Comparison of ENCODE assay signal across 21 mouse cellular contexts in the genomic region with DNA sequence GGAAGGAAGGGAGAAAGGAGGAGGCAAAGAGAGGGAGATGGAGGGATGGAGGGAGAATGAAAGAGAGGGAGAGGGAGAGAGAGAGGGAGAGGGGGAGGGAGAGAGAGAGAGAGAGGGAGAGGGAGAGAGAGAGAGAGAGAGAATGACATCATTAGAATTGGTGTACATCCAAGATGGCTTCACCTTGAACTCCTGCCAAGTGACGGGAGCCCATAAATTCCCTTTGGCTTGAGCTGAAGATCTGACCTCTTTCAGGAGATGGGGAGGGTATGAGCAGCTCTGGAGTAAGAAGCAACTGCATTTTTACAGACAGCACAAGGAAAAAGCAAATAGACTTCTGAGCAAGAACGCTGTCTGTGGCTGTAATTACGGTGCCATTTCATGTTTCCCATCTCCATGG. TPM values are rescaled to one million over a fixed set of nuclear protein-coding genes. Genes with fewer than 3 reads are reported as not detected.
DNase-seq lines count a peak whose midpoint lies in the region; ATAC-seq lines count a peak whose summit lies in the region.
"Had no signal": no experiment of that assay in that cellular context is flagged by ENCODE, and none has a peak within 500 bp of the region (broad histone marks: within the 10 kb centered on the region; RNA-seq: fewer than 3 reads in every experiment).

No protein-coding gene starts in this region.

- no peak for ATAC-seq in megakaryocyte, adult 5-6 weeks (ENCODE audit: poor library complexity, severe bottlenecking)
- ATAC-seq: forebrain, embryonic 13.5 days; forebrain, postnatal 0 days had no signal

- H3K36me3 ChIP-seq in embryonic facial prominence, embryonic 10.5 days (replicated peaks) = no peaks in the 10 kb centered on the region
- H3K36me3 ChIP-seq: embryonic facial prominence, embryonic 13.5 days; heart, embryonic 13.5 days; hindbrain, embryonic 15.5 days had no signal

- WGBS in embryonic facial prominence, embryonic 10.5 days = 87% methylated on average over 3 of the region's 3 CpGs

- H3K27ac ChIP-seq in embryonic facial prominence, embryonic 10.5 days (replicated peaks) = no peak overlapping the region
- H3K27ac ChIP-seq: embryonic facial prominence, embryonic 13.5 days; forebrain, embryonic 13.5 days; heart, embryonic 13.5 days; hindbrain, embryonic 15.5 days had no signal

- intact Hi-C loops in left cerebral cortex, postnatal 4 days (cut with DNase I) = no loop called here
- intact Hi-C loops in left cerebral cortex, postnatal 10 days (cut with DNase I) = loop anchor here (5.0 kb wide), 1 partner anchor 63 kb away; no protein-coding TSS in a partner anchor

- H3K9me3 ChIP-seq in embryonic facial prominence, embryonic 10.5 days = no peaks in the 10 kb centered on the region
- H3K9me3 ChIP-seq: embryonic facial prominence, embryonic 13.5 days; forebrain, embryonic 13.5 days; heart, embryonic 13.5 days; hindbrain, embryonic 15.5 days had no signal

- H3K27me3 ChIP-seq in embryonic facial prominence, embryonic 10.5 days (replicated peaks; ENCODE audit: low read depth, poor library complexity, severe bottlenecking) = peaks cover 34% of the 10 kb centered on the region

- no peak overlapping the region for H3K4me3 ChIP-seq in embryonic facial prominence, embryonic 10.5 days
- H3K4me3 ChIP-seq: embryonic facial prominence, embryonic 13.5 days; forebrain, embryonic 13.5 days; heart, embryonic 13.5 days; hindbrain, embryonic 15.5 days had no signal

- DNase-seq in cerebellum, postnatal 14 days = peak; percentile 28 to 47
- DNase-seq in cerebellum, postnatal 4 days (ENCODE audit: low spot score in 2 of 2) = no peak
- peak; percentile 12 for DNase-seq in left cerebral cortex, postnatal 4 days
- no peak for DNase-seq in left cerebral cortex, postnatal 10 days (ENCODE audit: extremely low spot score in 1 of 2, low spot score in 2 of 2)
- peak; percentile 26 to 68 for DNase-seq in adrenal gland, adult 18-20 months (ENCODE audit: low spot score in 2 of 2)
- peak; percentile 84 for DNase-seq in adrenal gland, postnatal 14 days
- no peak for DNase-seq in embryonic facial prominence, embryonic 10.5 days (ENCODE audit: low spot score)
- DNase-seq: cerebellum, adult 11-12 months; cerebellum, adult 9-10 months; forebrain, postnatal 0 days; gastrocnemius, postnatal 14 days; heart, postnatal 36 days; kidney, adult 11 months had no signal

- peaks cover 8% of the 10 kb centered on the region for H3K4me1 ChIP-seq in embryonic facial prominence, embryonic 10.5 days

RNA-seq across cellular contexts. Expression of gene Dab1, which starts 4.1 kb away (rescaled TPM):
- total RNA-seq in left cerebral cortex, postnatal 4 days (2021) = 100 to 1,000 TPM; 159 to 164 TPM
- total RNA-seq in left cerebral cortex, postnatal 10 days (2021) = 100 to 1,000 TPM; 115 to 127 TPM
- 1 to 10 TPM in 1 of 2 experiments, under 1 TPM in 1; 0.74 to 2.3 TPM for total RNA-seq in adrenal gland, adult 18-20 months (2021)
- total RNA-seq in adrenal gland, postnatal 14 days (2021) = 0.37 and 1.7 TPM in 2 replicates
- polyA plus RNA-seq in embryonic facial prominence, embryonic 10.5 days (2016; fragmentation: Nextera tagmentation; extraction: Ambion mirVana) = 13.4 and 15.6 TPM in 2 replicates
- not detected in 2 replicates for total RNA-seq in megakaryocyte, adult 5-6 weeks (2015)
- not detected in 2 replicates for total RNA-seq in megakaryocyte, adult 5-6 weeks (2017)
- total RNA-seq: gastrocnemius, adult 18-20 months; heart, postnatal 36 days; MEL had no signal
- polyA plus RNA-seq: C2C12 had no signal

Comparison
In these comparisons a context has a peak if more than half of its experiments do, and no peak if none do; other contexts are left out.
1. DNase-seq: peak in cerebellum, postnatal 14 days (2 of 2), left cerebral cortex, postnatal 4 days (single experiment), adrenal gland, adult 18-20 months (2 of 2) and adrenal gland, postnatal 14 days (single experiment); none in cerebellum, postnatal 4 days (0 of 2), left cerebral cortex, postnatal 10 days (0 of 2) and embryonic facial prominence, embryonic 10.5 days (single experiment).
2. RNA of gene Dab1, which starts 4.1 kb away (total RNA-seq): 159 to 164 TPM in left cerebral cortex, postnatal 4 days and 115 to 127 TPM in left cerebral cortex, postnatal 10 days; 0.74 to 2.3 TPM in adrenal gland, adult 18-20 months, 0.37 to 1.7 TPM in adrenal gland, postnatal 14 days and not detected in megakaryocyte, adult 5-6 weeks; every median in the first group is over 10 times any median in the second.